Mouse (Mus musculus): Measurements from ENCODE around the gene Adamts6.

GRCm38 (mm10) chr13:104393427-104394356, 106.1 kb downstream of the Adamts6 start:
- no peak for TF ChIP-seq GATA1 (IDR thresholded peaks at IDR 0.05; ENCODE audit: low read length)
- TF ChIP-seq TAL1 (IDR thresholded peaks at IDR 0.05; ENCODE audit: low read length) = no peak
